ENCODE assay signal across 8 mouse cellular contexts in genomic region chr7:37342613-37343012, GRCm38 (mm10).
DNase-seq lines count a peak whose midpoint lies in the region; ATAC-seq and TF ChIP-seq lines count a peak whose summit lies in the region.

No protein-coding gene starts in this region.

- 12% methylated on average over 11 of the region's 11 CpGs for WGBS in hindbrain, embryonic 13.5 days
- 14% methylated on average over 11 of the region's 11 CpGs for WGBS in midbrain, postnatal 0 days

- 0 out of 2 replicates have a peak, but pooled peaks cover 7% of the 10 kb centered on the region for H3K27me3 ChIP-seq in hindbrain, embryonic 13.5 days
- no peaks in the 10 kb centered on the region for H3K27me3 ChIP-seq in midbrain, postnatal 0 days (ENCODE audit: insufficient read depth, low read length)

- H3K9ac ChIP-seq in hindbrain, embryonic 13.5 days, result peak overlapping the region; percentile 72
- no peak overlapping the region for H3K9ac ChIP-seq in midbrain, postnatal 0 days (replicated peaks; ENCODE audit: low read length, poor library complexity, severe bottlenecking)

- no peak for DNase-seq in left cerebral cortex, adult 2 months (ENCODE audit: extremely low spot score in 1 of 2, low spot score in 2 of 2)
- no peak for DNase-seq in left cerebral cortex, postnatal 25 days (ENCODE audit: low spot score in 2 of 2)
- peak; percentile 68 for DNase-seq in embryo, embryonic 10.5 days (ENCODE audit: low spot score)
- peak; percentile 39 for DNase-seq in midbrain, postnatal 0 days (ENCODE audit: low spot score)
- no peak for DNase-seq in adipocyte (ENCODE audit: low spot score)

- intact Hi-C loops in left cerebral cortex, adult 2 months (cut with DNase I), result loop anchor here (2.0 to 10.0 kb wide), 4 partner anchors 646 to 1158 kb away; no protein-coding TSS in a partner anchor
- intact Hi-C loops in left cerebral cortex, postnatal 25 days (cut with DNase I), result loop anchor here (2.0 kb wide), 1 partner anchor 1272 kb away; no protein-coding TSS in a partner anchor

- no peak for TF ChIP-seq CTCF in left cerebral cortex, adult 2 months (IDR thresholded peaks at IDR 0.05)
- TF ChIP-seq CTCF in midbrain, postnatal 0 days (IDR thresholded peaks at IDR 0.05), result no peak

- H3K4me1 ChIP-seq in hindbrain, embryonic 13.5 days (replicated peaks), result peaks cover 63% of the 10 kb centered on the region
- peaks cover 9% of the 10 kb centered on the region for H3K4me1 ChIP-seq in midbrain, postnatal 0 days (ENCODE audit: insufficient read depth, low read length)

- peak overlapping the region; percentile 91 for H3K27ac ChIP-seq in left cerebral cortex, adult 2 months
- H3K27ac ChIP-seq in hindbrain, embryonic 13.5 days, result peak overlapping the region; percentile 82
- no peak overlapping the region for H3K27ac ChIP-seq in midbrain, postnatal 0 days (ENCODE audit: low read depth, low read length)

- H3K4me2 ChIP-seq in hindbrain, embryonic 13.5 days, result peak overlapping the region; percentile 67
- H3K4me2 ChIP-seq in midbrain, postnatal 0 days (ENCODE audit: low read depth, low read length, poor library complexity, severe bottlenecking), result peak overlapping the region; percentile 92

- H3K4me3 ChIP-seq in left cerebral cortex, adult 2 months, result peak overlapping the region; percentile 56
- H3K4me3 ChIP-seq in hindbrain, embryonic 13.5 days, result peak overlapping the region; percentile 35
- peak overlapping the region; percentile 35 for H3K4me3 ChIP-seq in midbrain, postnatal 0 days (ENCODE audit: low read depth, low read length)

- no peaks in the 10 kb centered on the region for H3K36me3 ChIP-seq in hindbrain, embryonic 13.5 days
- H3K36me3 ChIP-seq in midbrain, postnatal 0 days (ENCODE audit: insufficient read depth, low read length), result no peaks in the 10 kb centered on the region

- peak; percentile 46 for ATAC-seq in hindbrain, embryonic 13.5 days (ENCODE audit: low FRiP score)
- no peak for ATAC-seq in midbrain, postnatal 0 days (ENCODE audit: low FRiP score)
- ATAC-seq in inflammation-experienced regulatory T-cells, adult 6 months, result no peak
- ATAC-seq in monocyte, adult 5-6 weeks (replicated peaks; ENCODE audit: insufficient number of reproducible peaks, low FRiP score, low TSS enrichment, poor library complexity, severe bottlenecking), result no peak

- no peaks in the 10 kb centered on the region for H3K9me3 ChIP-seq in hindbrain, embryonic 13.5 days
- no peaks in the 10 kb centered on the region for H3K9me3 ChIP-seq in midbrain, postnatal 0 days (ENCODE audit: low read length)

Comparison
In these comparisons a context has a peak if more than half of its experiments do, and no peak if none do; other contexts are left out.
1. DNase-seq: peak in embryo, embryonic 10.5 days (single experiment) and midbrain, postnatal 0 days (single experiment); none in left cerebral cortex, adult 2 months (0 of 2), left cerebral cortex, postnatal 25 days (0 of 2) and adipocyte (single experiment).
2. Peak in every context shown above with its lines, with median percentiles within 50 percentile points of each other: H3K4me3 ChIP-seq.